Mouse (Mus musculus): ENCODE measurements around the gene Pld3. TPM values are rescaled to one million over a fixed set of nuclear protein-coding genes. Genes with fewer than 3 reads are reported as not detected.

The Pld3 gene
- 10 to 100 TPM; 29.8 to 30.9 TPM for total RNA-seq (2021)
- long read RNA-seq, experiment 1, transcript Pld3-201 (14 exons, 2,282 nt) = major isoform, 23 of 43 reads
- long read RNA-seq, experiment 1, partial matches to known transcripts = 18 of 43 reads
- long read RNA-seq, experiment 1, other reads (novel, unspliced or antisense) = 2 of 43 reads
- long read RNA-seq, experiment 2, transcript Pld3-201 (14 exons, 2,282 nt) = major isoform, 9 of 13 reads
- long read RNA-seq, experiment 2, partial matches to known transcripts = 3 of 13 reads
- long read RNA-seq, experiment 2, other reads (novel, unspliced or antisense) = 1 of 13 reads

GRCm38 (mm10) chr7:27552931-27553513 is at the start of gene Pld3, which contains the start of gene 2310022A10Rik:
Pld3 (minus strand) TSS chr7:27553218.
2310022A10Rik (plus strand) TSS chr7:27553233.
- DNase-seq = peak; percentile 95 to 98

DNA sequence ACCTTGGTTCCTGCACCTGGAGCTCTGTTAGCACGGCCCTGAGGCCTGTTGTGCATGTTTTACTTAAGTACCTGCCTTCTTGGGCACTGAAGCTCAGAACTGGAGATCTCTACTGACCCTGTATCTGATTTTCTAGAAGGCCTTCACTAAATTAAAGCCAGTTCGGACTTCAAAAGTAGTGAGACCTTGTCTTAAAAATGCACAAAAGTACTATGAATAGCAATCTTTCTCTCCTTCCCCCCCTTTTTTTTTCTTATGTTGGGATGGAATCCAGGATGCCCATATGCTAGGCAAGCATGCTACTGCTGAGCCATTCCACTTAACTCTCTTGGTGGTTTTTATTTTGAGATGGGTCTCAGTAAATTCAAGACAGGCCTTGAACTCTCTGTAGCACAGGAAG is 49.1 kb upstream of the Pld3 start:
- no peak for DNase-seq

- no peak for DNase-seq
These were observed 48.6 kb upstream of the Pld3 start for GRCm38 (mm10) chr7:27601628-27602027.

DNA sequence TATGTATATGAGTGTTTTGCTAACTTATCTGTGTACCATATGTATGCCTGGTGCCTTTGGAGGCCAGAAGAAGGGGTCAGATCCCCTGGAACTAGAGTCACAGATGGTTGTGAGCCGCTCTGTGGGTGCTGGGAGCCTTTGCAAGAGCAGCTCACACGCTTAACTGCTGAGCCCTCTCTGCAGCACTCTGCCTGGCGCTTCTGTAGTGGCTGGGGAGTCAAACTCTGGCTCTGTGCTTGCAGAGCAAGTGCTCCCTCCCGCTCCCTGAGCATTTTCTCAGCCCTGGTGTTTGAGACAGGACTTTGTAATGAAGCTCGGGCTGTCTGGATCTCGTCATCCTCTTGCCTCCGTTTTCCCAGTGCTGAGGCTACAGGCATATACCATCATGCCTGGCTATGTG is 45.0 kb upstream of the Pld3 start:
- no peak for DNase-seq

DNA sequence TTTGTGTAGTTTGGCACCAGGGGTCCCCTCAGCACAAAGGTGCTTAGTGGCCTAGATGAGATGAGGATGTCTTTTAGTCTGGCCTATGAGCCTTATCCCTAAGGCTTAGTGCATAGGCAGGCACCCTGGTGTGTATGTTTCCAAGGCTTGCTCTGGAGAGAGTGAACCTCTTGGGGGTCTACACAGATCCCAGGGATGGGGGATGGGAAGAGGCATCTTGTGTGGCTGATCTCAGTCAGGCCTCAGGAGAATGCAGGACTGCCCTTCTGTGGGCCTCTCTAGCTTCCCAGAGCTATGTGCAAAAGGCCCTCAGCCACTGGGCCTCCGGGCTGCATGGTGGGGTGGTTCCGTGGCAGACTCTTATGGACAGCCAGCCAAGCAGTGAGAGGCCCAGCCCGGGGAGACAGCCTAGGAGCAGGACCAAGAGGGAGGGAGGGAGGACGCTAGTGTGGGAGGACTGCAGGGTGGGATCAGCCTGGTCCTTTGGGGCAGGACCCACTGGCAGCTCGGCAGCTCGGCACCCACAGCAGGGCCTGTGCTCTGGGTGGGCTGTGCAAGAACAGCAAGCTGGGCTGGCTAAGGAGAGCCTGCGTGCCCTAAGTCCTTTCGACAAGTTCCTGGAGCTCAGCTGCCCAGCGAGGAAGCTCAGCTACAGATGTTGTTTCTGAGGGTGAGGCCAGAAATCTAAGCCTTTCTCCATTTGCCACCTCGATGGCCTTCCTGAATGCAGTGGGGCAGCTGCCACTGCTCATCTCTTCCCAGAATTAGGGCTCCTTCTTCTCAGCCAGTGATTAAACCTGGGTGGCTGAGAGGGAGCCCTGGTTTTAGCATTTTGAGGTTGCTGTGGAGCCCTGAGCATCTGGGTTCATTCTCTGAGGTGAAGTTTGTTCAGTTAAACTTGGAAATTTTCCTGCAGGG is 43.8 kb upstream of the Pld3 start:
- peak; percentile 66 to 75 for DNase-seq

DNA sequence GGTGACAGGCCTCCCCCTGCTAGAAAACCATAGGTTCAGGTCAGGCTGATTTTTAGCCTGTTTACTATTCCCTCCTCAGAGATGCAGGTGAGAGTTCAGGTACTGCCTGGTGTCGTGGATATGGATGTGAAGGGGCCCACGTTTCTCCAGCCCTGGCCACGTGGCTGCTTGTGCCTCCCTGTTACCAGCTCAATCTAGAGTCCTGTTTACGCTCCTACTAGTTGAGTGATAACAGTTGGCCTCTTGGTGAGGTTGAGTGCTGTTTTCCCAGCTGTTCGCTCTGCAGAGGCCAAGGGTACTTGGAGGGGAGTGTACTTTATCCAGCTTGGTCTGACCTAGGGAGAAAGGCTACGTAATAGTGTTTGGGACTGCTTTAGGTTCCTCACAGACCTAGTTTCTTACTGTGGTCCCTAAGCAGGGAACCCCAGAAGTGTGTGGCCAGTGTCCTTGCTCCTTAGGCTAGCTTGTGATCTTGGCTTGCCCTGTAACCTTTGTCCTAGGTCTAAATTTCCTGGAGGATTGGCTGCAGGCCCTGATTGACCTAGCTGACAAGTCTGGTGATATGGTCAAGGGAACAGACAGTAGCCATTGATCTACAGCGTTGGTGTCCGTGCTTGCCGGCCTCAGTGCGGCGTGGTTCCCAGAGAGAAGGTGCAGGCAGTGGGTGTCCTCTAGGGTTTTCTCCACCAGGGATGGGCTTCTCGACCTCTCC is 40.1 kb upstream of the Pld3 start:
- peak; percentile 60 to 62 for DNase-seq

DNA sequence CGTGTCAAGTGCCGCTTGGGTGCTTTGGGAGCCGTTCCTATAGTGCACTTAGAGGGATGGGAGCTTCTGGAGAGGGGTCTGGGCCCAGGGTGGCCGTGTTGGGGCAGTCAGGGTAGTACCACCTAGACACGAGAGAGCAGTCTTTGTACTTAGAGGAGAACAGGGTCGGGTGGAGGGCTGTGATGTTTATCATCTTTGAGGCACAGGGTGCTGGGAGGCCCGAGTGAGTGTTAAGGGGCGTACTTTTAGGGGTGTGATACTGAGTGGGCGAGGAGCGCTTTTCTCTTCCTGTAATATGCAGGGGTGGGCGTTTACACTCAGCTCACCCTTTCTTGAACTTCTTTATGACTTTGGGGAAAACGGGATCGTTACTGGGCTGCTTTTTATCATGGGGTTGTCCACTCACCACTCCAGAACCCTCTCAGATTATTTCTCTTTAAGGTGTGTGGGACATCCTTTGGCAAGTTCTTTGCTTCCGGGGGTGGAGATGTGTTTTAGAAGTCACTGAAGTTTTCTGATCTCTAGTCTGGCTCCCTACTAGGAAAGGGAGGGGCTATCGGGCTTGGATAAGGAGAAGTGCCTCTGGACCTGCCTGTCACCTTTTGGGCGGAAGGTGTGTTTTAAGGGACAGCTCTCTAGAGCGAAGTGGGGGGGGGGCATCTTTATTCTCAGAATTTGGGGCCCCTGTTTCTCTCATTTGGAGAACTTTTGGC is 39.4 kb upstream of the Pld3 start:
- peak; percentile 54 to 77 for DNase-seq

DNA sequence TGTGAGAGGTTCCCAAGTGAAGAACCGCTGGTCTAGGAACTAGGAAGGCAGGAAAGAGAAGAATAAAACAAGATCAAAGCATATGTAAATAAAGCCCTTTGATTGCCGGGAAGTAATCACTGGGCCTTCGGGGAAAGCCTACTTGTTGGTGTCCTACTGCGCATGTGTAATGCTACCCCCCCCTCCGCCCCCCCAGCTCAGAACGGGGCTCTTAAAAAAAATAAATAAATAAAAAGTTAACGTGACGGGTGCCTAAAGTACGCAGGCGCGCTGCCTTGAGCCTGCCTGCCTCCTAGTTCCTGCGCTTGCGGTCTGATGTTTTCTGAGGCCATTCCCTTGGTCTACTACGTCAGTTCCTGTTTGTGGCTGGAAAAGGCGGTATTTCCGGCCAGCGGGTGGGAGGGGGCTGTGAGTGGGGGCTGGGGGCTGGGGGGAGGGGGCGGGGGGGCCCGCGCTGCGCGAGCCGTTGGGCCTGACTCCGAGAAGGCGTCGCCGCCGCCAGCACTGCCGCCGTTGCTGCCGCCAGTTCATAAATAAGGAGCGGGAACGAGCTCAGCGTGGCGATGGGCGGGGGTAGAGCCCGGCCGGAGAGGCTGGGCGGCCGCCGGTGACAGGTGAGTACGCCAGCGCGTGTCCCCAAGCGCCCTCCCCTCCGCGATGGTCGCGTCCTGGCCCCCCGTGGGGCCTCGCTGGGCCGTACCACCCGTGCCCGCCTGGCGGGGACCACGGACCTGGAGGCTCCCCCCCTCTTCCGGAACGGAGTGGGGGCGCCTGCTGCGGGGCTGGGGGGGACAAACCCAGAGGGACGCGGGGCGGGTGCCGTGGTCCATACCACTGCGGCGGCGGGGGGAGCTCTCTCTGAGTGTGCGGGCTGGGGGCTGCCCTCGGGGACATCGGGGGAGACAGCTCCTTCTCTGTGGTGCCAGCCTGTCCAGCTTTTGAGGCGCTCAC is 38.5 kb upstream of the Pld3 start, which contains the start of gene Akt2:
TSS of gene Akt2 (plus strand) at position 287 of the 951 bp plus-strand sequence.
- DNase-seq = peak; percentile 94 to 97

- no peak for DNase-seq
These were observed 37.7 kb upstream of the Pld3 start for GRCm38 (mm10) chr7:27590566-27591213.

- no peak for DNase-seq
These were observed 37.1 kb upstream of the Pld3 start for GRCm38 (mm10) chr7:27590088-27590487.

GRCm38 (mm10) chr7:27587741-27588140 is 34.7 kb upstream of the Pld3 start:
- no peak for DNase-seq

- DNase-seq = no peak
These were observed 33.8 kb upstream of the Pld3 start for GRCm38 (mm10) chr7:27586861-27587260.

DNA sequence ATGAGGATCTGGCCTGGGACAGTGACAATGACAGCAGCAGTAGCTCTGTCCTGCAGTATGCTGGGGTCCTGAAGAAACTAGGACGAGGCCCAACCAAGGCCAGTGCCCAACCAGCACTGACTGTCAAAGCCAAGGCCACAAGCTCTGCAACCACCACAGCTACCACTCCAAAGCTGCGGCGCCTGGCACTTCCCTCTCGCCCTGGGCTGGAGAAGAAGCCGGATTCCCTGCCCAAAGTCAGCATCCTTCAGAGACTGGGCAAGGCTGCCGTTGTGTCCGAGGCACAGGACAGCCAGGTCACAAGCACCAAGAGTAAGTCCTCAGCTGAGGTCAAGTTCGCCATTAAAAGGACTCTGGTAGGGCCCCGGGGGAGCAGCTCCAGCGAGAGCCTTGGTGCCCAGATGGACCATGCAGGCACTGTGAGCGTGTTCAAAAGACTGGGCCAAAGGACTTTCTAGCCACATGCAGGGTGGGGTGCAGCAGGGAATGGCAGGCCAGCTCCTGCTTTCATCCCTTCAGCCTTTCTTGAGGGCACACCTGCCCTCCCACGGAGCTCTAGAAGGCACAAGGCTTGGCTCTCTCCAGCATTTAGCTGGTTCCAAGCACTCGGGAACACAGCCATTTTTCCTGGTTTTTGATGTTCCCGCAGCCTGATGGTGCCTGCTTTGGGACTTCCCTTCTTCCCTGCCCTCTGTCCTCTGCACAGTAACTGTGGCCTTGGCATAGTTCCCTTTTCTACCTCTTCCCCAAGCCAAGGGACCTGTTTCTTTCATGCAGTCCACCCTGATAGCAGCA is 27.6 kb upstream of the Pld3 start:
- no peak for DNase-seq

DNA sequence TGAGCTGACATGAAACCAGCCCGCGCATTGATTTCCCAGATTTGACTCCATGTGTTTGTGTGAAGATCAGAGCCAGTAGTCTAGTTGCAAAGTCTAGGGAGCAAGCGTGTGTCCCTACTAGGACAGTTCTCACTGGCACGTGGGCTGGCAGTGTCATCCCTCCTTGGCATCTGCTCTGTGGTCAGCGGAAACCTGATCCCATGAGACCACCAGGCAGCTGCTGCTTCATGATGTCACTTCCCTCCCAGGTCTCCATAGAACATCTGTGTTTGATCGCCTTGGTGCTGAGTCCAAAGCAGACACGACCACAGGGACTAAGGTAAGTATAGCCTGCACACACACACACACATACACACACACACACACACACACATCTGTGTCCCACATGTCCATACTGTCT is 25.4 kb upstream of the Pld3 start:
- DNase-seq = no peak

- DNase-seq = no peak
These were observed 24.6 kb upstream of the Pld3 start for GRCm38 (mm10) chr7:27577589-27577988.

- peak; percentile 43 to 47 for DNase-seq
These were observed 23.9 kb upstream of the Pld3 start for GRCm38 (mm10) chr7:27576914-27577313.

GRCm38 (mm10) chr7:27574124-27574880 is 21.3 kb upstream of the Pld3 start:
- no peak for DNase-seq

DNA sequence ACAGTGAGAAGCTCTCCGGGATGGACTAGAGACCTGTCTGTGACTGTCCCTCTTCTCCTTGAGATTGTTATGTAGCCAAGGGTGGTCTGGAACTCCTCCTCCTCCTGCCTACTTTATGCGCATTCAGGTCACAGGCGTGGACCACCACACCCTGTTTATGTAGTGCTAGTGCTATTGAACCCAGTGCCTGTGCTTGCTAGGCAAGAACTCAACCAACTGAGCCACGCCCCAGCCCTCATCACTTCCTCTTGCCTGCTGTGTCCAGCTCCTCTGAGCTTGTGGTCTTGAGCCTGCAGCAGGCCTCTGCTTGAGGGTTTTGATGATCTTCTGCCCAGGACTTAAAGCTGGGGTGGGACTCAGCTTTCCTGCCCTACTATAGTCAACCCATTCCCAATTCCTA is 19.1 kb upstream of the Pld3 start:
- DNase-seq = no peak
